Comparison of ENCODE assay signal across 12 mouse cellular contexts in the genomic region with DNA sequence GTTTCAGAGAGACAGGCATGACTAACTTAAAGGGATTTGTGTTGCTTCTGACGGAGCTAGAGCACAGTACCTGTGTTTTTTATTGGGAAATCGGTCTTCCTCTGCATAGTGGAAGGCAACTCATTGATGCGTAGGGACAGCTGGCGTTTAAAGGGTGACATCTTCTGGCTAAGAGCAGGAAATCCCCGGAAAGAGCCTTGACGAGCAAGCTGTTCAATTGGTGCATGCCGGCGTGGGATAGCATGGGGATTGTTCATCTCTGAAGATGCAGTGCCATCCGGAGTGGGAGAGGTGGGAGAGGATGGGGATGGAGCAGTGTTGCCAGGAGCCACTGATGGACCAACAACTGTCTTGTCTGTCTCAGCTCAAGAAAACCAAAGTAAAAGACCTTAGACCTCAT. TPM values are rescaled to one million over a fixed set of nuclear protein-coding genes. Genes with fewer than 3 reads are reported as not detected.
A peak's percentile ranks its signal among the peaks of the same experiment; 100 is the strongest.
DNase-seq lines count a peak whose midpoint lies in the region; ATAC-seq and TF ChIP-seq lines count a peak whose summit lies in the region.
"Had no signal": no experiment of that assay in that cellular context is flagged by ENCODE, and none has a peak within 500 bp of the region (broad histone marks: within the 10 kb centered on the region; RNA-seq: fewer than 3 reads in every experiment).

No protein-coding gene starts in this region.

- intact Hi-C loops in gastrocnemius, adult 2 months (cut with DNase I) = no loop called here
- intact Hi-C loops in gastrocnemius, postnatal 14 days (cut with DNase I; ENCODE audit: low total_unique reads) = no loop called here

- peaks cover 18% of the 10 kb centered on the region for H3K36me3 ChIP-seq in midbrain, embryonic 16.5 days (ENCODE audit: control insufficient read depth, insufficient read depth, low read length)
- peaks cover 95% of the 10 kb centered on the region for H3K36me3 ChIP-seq in midbrain, embryonic 10.5 days

- no peak overlapping the region for H3K9ac ChIP-seq in midbrain, embryonic 16.5 days (ENCODE audit: low read depth, low read length)
- H3K9ac ChIP-seq: liver, embryonic 13.5 days had no signal

- peak; percentile 6; the same call in 1 of the 2 replicates for TF ChIP-seq CTCF in gastrocnemius, adult 2 months (IDR thresholded peaks at IDR 0.05)
- peak; percentile 65 for TF ChIP-seq CTCF in layer of hippocampus, adult 2 months (conservative IDR thresholded peaks at IDR 0.05)

- H3K9me3 ChIP-seq in midbrain, embryonic 16.5 days (replicated peaks; ENCODE audit: control insufficient read depth, low read length, poor library complexity, severe bottlenecking) = no peaks in the 10 kb centered on the region; the same call in 1 of the 2 replicates
- peaks cover 8% of the 10 kb centered on the region; the same call in 1 of the 2 replicates for H3K9me3 ChIP-seq in midbrain, embryonic 10.5 days (replicated peaks)

- no peaks in the 10 kb centered on the region for H3K4me1 ChIP-seq in midbrain, embryonic 16.5 days (ENCODE audit: control insufficient read depth, insufficient read depth, low read length)
- peaks cover 17% of the 10 kb centered on the region for H3K4me1 ChIP-seq in midbrain, embryonic 10.5 days
- H3K4me1 ChIP-seq: liver, embryonic 13.5 days had no signal

- WGBS in midbrain, embryonic 16.5 days = 37% methylated on average over 9 of the region's 9 CpGs
- 58% methylated on average over 9 of the region's 9 CpGs for WGBS in midbrain, embryonic 10.5 days

- ATAC-seq in midbrain, embryonic 16.5 days = peak; percentile 60; the same call in 1 of the 2 replicates
- no peak for ATAC-seq in megakaryocyte progenitor cell, adult 5-6 weeks (replicated peaks; ENCODE audit: poor library complexity)

- no peak overlapping the region for H3K27ac ChIP-seq in gastrocnemius, adult 2 months
- H3K27ac ChIP-seq in midbrain, embryonic 16.5 days (ENCODE audit: low read length) = no peak overlapping the region
- H3K27ac ChIP-seq in midbrain, embryonic 10.5 days (replicated peaks) = no peak overlapping the region
- H3K27ac ChIP-seq in layer of hippocampus, adult 2 months = no peak overlapping the region
- H3K27ac ChIP-seq: liver, embryonic 13.5 days had no signal

- no peak for DNase-seq in gastrocnemius, adult 2 months
- DNase-seq in gastrocnemius, postnatal 14 days = no peak
- no peak for DNase-seq in midbrain, embryonic 10.5 days (ENCODE audit: low spot score)
- peak; percentile 46 to 51 for DNase-seq in layer of hippocampus, adult 2 months (ENCODE audit: low spot score in 2 of 2)
- peak; percentile 29 for DNase-seq in right cerebral cortex, postnatal 4 days
- no peak for DNase-seq in thymus, postnatal 14 days
- DNase-seq: adrenal gland, adult 2 months; liver, embryonic 13.5 days; thymus, postnatal 36 days had no signal

- H3K27me3 ChIP-seq in midbrain, embryonic 16.5 days (ENCODE audit: control insufficient read depth, insufficient read depth, low read depth, low read length) = no peaks in the 10 kb centered on the region
- no peaks in the 10 kb centered on the region for H3K27me3 ChIP-seq in midbrain, embryonic 10.5 days (ENCODE audit: low read depth, poor library complexity, severe bottlenecking)
- H3K27me3 ChIP-seq: liver, embryonic 13.5 days had no signal

- no peak overlapping the region for H3K4me2 ChIP-seq in midbrain, embryonic 16.5 days (ENCODE audit: low read length)
- H3K4me2 ChIP-seq: liver, embryonic 13.5 days had no signal

- no peak overlapping the region for H3K4me3 ChIP-seq in gastrocnemius, adult 2 months
- H3K4me3 ChIP-seq in midbrain, embryonic 16.5 days (ENCODE audit: low read depth, low read length) = no peak overlapping the region
- H3K4me3 ChIP-seq in midbrain, embryonic 10.5 days = no peak overlapping the region
- no peak overlapping the region for H3K4me3 ChIP-seq in layer of hippocampus, adult 2 months
- H3K4me3 ChIP-seq: liver, embryonic 13.5 days had no signal

RNA-seq across cellular contexts. Expression of gene Papln, which starts 37.5 kb away (rescaled TPM):
- 1 to 10 TPM in 1 of 2 experiments, under 1 TPM in 1; 0.56 to 1.6 TPM for total RNA-seq in gastrocnemius, adult 2 months (2021)
- 1 to 10 TPM; 5.6 to 6.8 TPM for total RNA-seq in gastrocnemius, postnatal 14 days (2021)
- 0.16 and 0.31 TPM in 2 replicates for polyA plus RNA-seq in midbrain, embryonic 16.5 days (2015; fragmentation: Nextera tagmentation; extraction: Ambion mirVana)
- polyA plus RNA-seq in midbrain, embryonic 10.5 days (2016; fragmentation: Nextera tagmentation; extraction: Ambion mirVana) = 0.09 and 0.10 TPM in 2 replicates
- 1 to 10 TPM; 2.4 to 4.0 TPM for total RNA-seq in layer of hippocampus, adult 2 months (2021)
- not detected in 2 replicates for total RNA-seq in megakaryocyte progenitor cell, adult 5-6 weeks (2015)
- not detected in 2 replicates for total RNA-seq in megakaryocyte progenitor cell, adult 5-6 weeks (2017)
- total RNA-seq: granulocyte monocyte progenitor cell, adult 5-6 weeks had no signal

Comparison
In these comparisons a context has a peak if more than half of its experiments do, and no peak if none do; other contexts are left out.
1. DNase-seq: peak in layer of hippocampus, adult 2 months (2 of 2) and right cerebral cortex, postnatal 4 days (single experiment); none in gastrocnemius, adult 2 months (single experiment), gastrocnemius, postnatal 14 days (single experiment), midbrain, embryonic 10.5 days (single experiment) and thymus, postnatal 14 days (single experiment).